Mouse (Mus musculus) liver, embryonic 14.5 days (tissue): ENCODE results near the gene Sytl5. TPM values are rescaled to one million over a fixed set of nuclear protein-coding genes. Genes with fewer than 3 reads are reported as not detected.

ENCODE experiments used
- ATAC-seq: fragments of 200-750 bp; cut with Nextera tagmentation; 2 replicates; pipeline ENCODE4 v1.8.0; 2017; ENCODE audit warnings: moderate number of reproducible peaks, mild to moderate bottlenecking, moderate library complexity; ENCODE audit not compliant: insufficient read depth
- DNase-seq, 3 experiments: peaks; one replicate each; pipeline ENCODE4 v3.0.0-alpha.2; 2012 to 2013; ENCODE audit warnings: low read depth in 3 of 3, low spot score in 3 of 3
- H3K27ac ChIP-seq: fragments of 300-500 bp; sonication (generic); 2 replicates; pipeline ENCODE4 v1.5.1; 2014; ENCODE audit warnings: moderate library complexity, mild to moderate bottlenecking, control low read depth, inconsistent platforms
- H3K27me3 ChIP-seq: fragments of 300-500 bp; sonication (generic); 2 replicates; pipeline ENCODE4 v1.6.1; 2014; ENCODE audit warnings: mild to moderate bottlenecking, low read length, moderate library complexity; ENCODE audit not compliant: control insufficient read depth, insufficient read depth
- H3K36me3 ChIP-seq: fragments of 300-500 bp; sonication (generic); replicated peaks from 2 replicates; pipeline ENCODE4 v1.6.1; 2014; ENCODE audit warnings: low read depth; ENCODE audit not compliant: control insufficient read depth, insufficient read depth
- H3K4me1 ChIP-seq, 2 experiments: fragments of 200-500 bp in 1 of 2; fragments of 300-500 bp in 1 of 2; sonication (generic) in 1 of 2; replicated peaks; 2 replicates each; pipeline ENCODE4 v1.6.1; 2012 to 2014; ENCODE audit warnings: antibody characterized with exemption in 1 of 2, inconsistent platforms in 1 of 2, low read length in 1 of 2; ENCODE audit not compliant: control insufficient read depth in 2 of 2, insufficient read depth in 2 of 2
- H3K4me2 ChIP-seq: fragments of 300-500 bp; sonication (generic); 2 replicates; pipeline ENCODE4 v1.6.1; 2014; ENCODE audit warnings: low read depth, mild to moderate bottlenecking, control low read depth, moderate library complexity
- H3K4me3 ChIP-seq, 2 experiments: fragments of 200-500 bp in 1 of 2; fragments of 300-500 bp in 1 of 2; sonication (generic) in 1 of 2; 2 replicates each; pipeline ENCODE4 v1.5.1; 2012 to 2014; ENCODE audit warnings: low read depth in 2 of 2, low read length in 2 of 2, mild to moderate bottlenecking in 2 of 2, control low read depth in 1 of 2, inconsistent platforms in 1 of 2, moderate library complexity in 1 of 2; ENCODE audit not compliant: insufficient read depth in 1 of 2
- H3K9ac ChIP-seq: fragments of 300-500 bp; sonication (generic); replicated peaks from 2 replicates; pipeline ENCODE4 v1.6.1; 2014; ENCODE audit warnings: mild to moderate bottlenecking, control low read depth, moderate library complexity
- H3K9me3 ChIP-seq: fragments of 300-500 bp; sonication (generic); 2 replicates; pipeline ENCODE4 v1.6.1; 2016; ENCODE audit warnings: low read length, mixed read lengths; ENCODE audit not compliant: control insufficient read depth
- CTCF ChIP-seq: IDR thresholded peaks from 2 replicates; pipeline ENCODE4 v1.5.1; 2016; ENCODE audit warnings: antibody characterized with exemption, low read depth, control low read depth
- EP300 ChIP-seq: IDR thresholded peaks from 2 replicates; pipeline ENCODE4 v1.6.1; 2016; ENCODE audit warnings: antibody characterized with exemption, low read depth
- WGBS: fragments of 180-500 bp; shearing (Covaris S2); extraction: QIAGEN DNeasy Blood & Tissue Kit; methylation state at CpG from one replicate; pipeline ENCODE4 v1.1.7; 2014; ENCODE audit not compliant: insufficient replicate concordance; 5-methylcytosine and 5-hydroxymethylcytosine counted together
- polyA plus RNA-seq, 2 experiments: library from polyadenylated mRNA; depleted of rRNA in 1 of 2; stranded (reverse) in 1 of 2; unstranded in 1 of 2; fragments of >200 nt; fragmentation: Nextera tagmentation in 1 of 2; extraction: Ambion mirVana in 1 of 2; gene quantifications; 2 replicates each; pipeline versions ENCODE4 v1.2.1 to v1.2.3; 2012 to 2014

Gene Sytl5
- polyA plus RNA-seq (2012; rRNA removed), result 0.25 and 0.54 TPM in 2 replicates
- polyA plus RNA-seq (2014; fragmentation: Nextera tagmentation; extraction: Ambion mirVana), result 0.75 and 0.89 TPM in 2 replicates

GRCm38 (mm10) chrX:9885322-9885721, at the start of gene Sytl5:
Gene Sytl5, plus strand, starts transcription at chrX:9885622.
- TF ChIP-seq CTCF (no peak), EP300 (no peak)
- Histone ChIP-seq H3K9me3 (no peaks in the 10 kb centered on the region), H3K4me1 (no peaks in the 10 kb centered on the region), H3K9ac (no peak within 1 kb of the TSS), H3K4me2 (no peak within 1 kb of the TSS), H3K4me3 (no peak within 1 kb of the TSS), H3K27ac (no peak within 1 kb of the TSS), H3K36me3 (no peaks in the 10 kb centered on the region), H3K27me3 (no peaks in the 10 kb centered on the region)
- DNase-seq, result no peak
- ATAC-seq, result no peak
- WGBS, result 35% methylated on average over 2 of the region's 2 CpGs

- 54% methylated on average over 3 of the region's 3 CpGs for WGBS
- H3K4me3 ChIP-seq, result no peak within 1 kb of the TSS
- no peak for TF ChIP-seq EP300
- no peak for TF ChIP-seq CTCF
Measured at GRCm38 (mm10) chrX:9846628-9847027, 38.8 kb upstream of the Sytl5 start, which contains the start of gene Hypm. Gene Hypm, plus strand, starts transcription at chrX:9846928.

DNA sequence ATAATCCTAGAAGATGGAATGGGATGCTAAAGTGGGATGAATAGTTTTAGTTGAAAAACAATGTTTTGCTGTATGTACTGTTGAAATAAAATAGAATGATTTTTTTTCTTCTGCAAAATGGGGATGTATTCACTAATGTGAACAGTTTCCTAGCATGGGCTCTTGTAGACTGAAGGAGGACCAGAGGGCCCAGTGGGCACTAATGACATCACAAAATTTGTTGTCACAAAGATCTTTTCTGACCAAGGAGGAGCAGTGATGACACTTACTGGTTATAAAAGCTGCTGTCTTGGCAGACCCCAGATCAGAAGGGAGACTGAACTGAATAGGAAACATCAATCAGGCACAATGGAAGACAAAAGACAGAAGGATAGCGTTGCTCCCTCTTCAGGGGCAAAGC, 36.0 kb upstream of the Sytl5 start, which contains the start of gene H2al3:
H2al3 (plus strand) TSS at position 301 of the 400 bp plus-strand sequence.
- Histone ChIP-seq H3K9ac (no peak within 1 kb of the TSS), H3K36me3 (no peaks in the 10 kb centered on the region), H3K4me2 (no peak within 1 kb of the TSS), H3K4me1 (no peaks in the 10 kb centered on the region), H3K27ac (no peak within 1 kb of the TSS), H3K27me3 (no peaks in the 10 kb centered on the region), H3K9me3 (no peaks in the 10 kb centered on the region), H3K4me3 (no peak within 1 kb of the TSS)
- 36% methylated on average over 1 of the region's 1 CpGs for WGBS
- DNase-seq, result no peak
- ATAC-seq, result no peak
- TF ChIP-seq CTCF (no peak), EP300 (no peak)

More at GRCm38 (mm10) chrX:9846628-9847027, 38.8 kb upstream of the Sytl5 start, which contains the start of gene Hypm:
- Histone ChIP-seq H3K36me3 (no peaks in the 10 kb centered on the region), H3K9ac (no peak within 1 kb of the TSS), H3K9me3 (no peaks in the 10 kb centered on the region), H3K27ac (no peak within 1 kb of the TSS), H3K4me1 (no peaks in the 10 kb centered on the region), H3K4me2 (no peak within 1 kb of the TSS), H3K27me3 (no peaks in the 10 kb centered on the region)
- ATAC-seq (no peak), DNase-seq (no peak)

DNA sequence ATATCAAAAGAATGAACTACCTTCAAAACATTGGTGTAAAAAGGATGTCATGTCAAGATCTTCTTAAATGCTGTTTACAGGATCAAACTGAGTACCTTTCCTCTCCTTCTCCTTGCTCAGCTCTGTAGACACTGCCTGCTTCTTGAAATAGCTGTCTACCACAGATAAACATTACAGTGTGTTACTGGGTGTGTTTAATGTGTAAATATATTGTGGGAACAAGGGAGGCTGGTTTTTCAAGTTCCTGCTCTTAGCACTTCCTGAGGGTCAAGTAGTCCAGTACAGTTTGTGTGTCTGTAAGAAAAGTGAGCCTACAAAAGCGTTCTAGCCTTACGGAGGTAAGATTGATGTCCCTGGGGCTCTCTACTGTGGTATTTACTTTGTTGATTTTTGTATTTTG, 23.6 kb upstream of the Sytl5 start:
- H3K4me3 ChIP-seq, result no peak overlapping the region
- no peak overlapping the region for H3K27ac ChIP-seq
- no peaks in the 10 kb centered on the region for H3K9me3 ChIP-seq
- no peak overlapping the region for H3K9ac ChIP-seq
- H3K27me3 ChIP-seq, result no peaks in the 10 kb centered on the region
- no peaks in the 10 kb centered on the region for H3K4me1 ChIP-seq
- WGBS, result 57% methylated on average over 2 of the region's 2 CpGs
- no peak for TF ChIP-seq CTCF
- no peak for TF ChIP-seq EP300
- DNase-seq (no peak), ATAC-seq (no peak)
- H3K36me3 ChIP-seq, result no peaks in the 10 kb centered on the region
- no peak overlapping the region for H3K4me2 ChIP-seq

DNA sequence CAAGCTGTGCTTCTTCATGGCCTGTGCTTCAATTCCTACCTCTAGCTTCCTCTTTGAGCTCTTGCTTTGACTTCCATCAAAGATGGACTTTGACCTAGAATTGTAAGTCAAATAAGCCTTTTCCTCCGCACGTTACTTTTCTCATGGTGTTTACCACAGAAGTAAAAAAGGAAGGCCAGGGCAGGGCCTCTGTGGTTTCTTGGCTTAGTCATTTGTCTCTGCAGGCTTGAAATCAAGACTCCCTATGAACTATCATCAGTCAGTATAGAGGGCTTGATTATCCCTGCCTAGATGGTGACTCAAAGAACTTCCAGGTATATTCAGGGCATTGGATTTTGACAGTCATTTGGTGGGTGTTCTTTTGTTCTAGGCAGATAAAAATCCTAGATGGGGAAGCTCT, 9.9 kb upstream of the Sytl5 start:
- no peak for ATAC-seq
- TF ChIP-seq CTCF (no peak), EP300 (no peak)
- H3K27me3 ChIP-seq, result no peaks in the 10 kb centered on the region
- H3K9me3 ChIP-seq, result no peaks in the 10 kb centered on the region
- H3K4me3 ChIP-seq, result no peak overlapping the region
- no peak overlapping the region for H3K27ac ChIP-seq
- no peaks in the 10 kb centered on the region for H3K4me1 ChIP-seq
- H3K36me3 ChIP-seq, result no peaks in the 10 kb centered on the region
- no peak overlapping the region for H3K9ac ChIP-seq
- WGBS, result 81% methylated on average over 2 of the region's 2 CpGs
- no peak overlapping the region for H3K4me2 ChIP-seq
- DNase-seq, result no peak
